Comparison of ENCODE assay signal across 8 mouse cellular contexts in genomic region chr13:110318746-110319145, GRCm38 (mm10). TPM values are rescaled to one million over a fixed set of nuclear protein-coding genes. Genes with fewer than 3 reads are reported as not detected.
A peak's percentile ranks its signal among the peaks of the same experiment; 100 is the strongest.
DNase-seq lines count a peak whose midpoint lies in the region; ATAC-seq and TF ChIP-seq lines count a peak whose summit lies in the region.
"Had no signal": no experiment of that assay in that cellular context is flagged by ENCODE, and none has a peak within 500 bp of the region (broad histone marks: within the 10 kb centered on the region; RNA-seq: fewer than 3 reads in every experiment).

No protein-coding gene starts in this region.

- H3K4me1 ChIP-seq in lung, embryonic 14.5 days (ENCODE audit: insufficient read depth), result no peaks in the 10 kb centered on the region
- H3K4me1 ChIP-seq: embryonic facial prominence, embryonic 13.5 days had no signal

- H3K4me3 ChIP-seq in lung, embryonic 14.5 days (ENCODE audit: low read depth, low read length), result no peak overlapping the region
- H3K4me3 ChIP-seq: embryonic facial prominence, embryonic 13.5 days had no signal

- H3K4me2 ChIP-seq in lung, embryonic 14.5 days, result no peak overlapping the region
- H3K4me2 ChIP-seq: embryonic facial prominence, embryonic 13.5 days had no signal

- no peak for ATAC-seq in lung, embryonic 14.5 days (ENCODE audit: insufficient read depth)

- peak; percentile 2 for DNase-seq in kidney, adult 9 months
- DNase-seq in kidney, adult 18-20 months, result no peak
- DNase-seq in adipocyte (ENCODE audit: low spot score), result peak; percentile 33
- DNase-seq in cerebellum, adult 9-11 months, result peak; percentile 14
- peak; percentile 53 for DNase-seq in lung, embryonic 14.5 days
- DNase-seq in ovary, postnatal 14 days (ENCODE audit: low spot score), result no peak
- no peak for DNase-seq in natural killer cell, adult 2 months (ENCODE audit: low spot score in 2 of 2)

- H3K9me3 ChIP-seq in lung, embryonic 14.5 days (ENCODE audit: low read depth, low read length), result no peaks in the 10 kb centered on the region
- H3K9me3 ChIP-seq: embryonic facial prominence, embryonic 13.5 days had no signal

- 30% methylated on average over 4 of the region's 4 CpGs for WGBS in lung, embryonic 14.5 days

- H3K36me3 ChIP-seq in lung, embryonic 14.5 days (ENCODE audit: insufficient read depth), result no peaks in the 10 kb centered on the region
- H3K36me3 ChIP-seq: embryonic facial prominence, embryonic 13.5 days had no signal

- peak; percentile 46 for TF ChIP-seq CTCF in lung, embryonic 14.5 days (IDR thresholded peaks at IDR 0.05; ENCODE audit: low read depth)

- H3K27me3 ChIP-seq in lung, embryonic 14.5 days (ENCODE audit: insufficient read depth, low read length), result no peaks in the 10 kb centered on the region
- H3K27me3 ChIP-seq: embryonic facial prominence, embryonic 13.5 days had no signal

- no peak overlapping the region for H3K27ac ChIP-seq in lung, embryonic 14.5 days (ENCODE audit: low read depth)
- H3K27ac ChIP-seq: embryonic facial prominence, embryonic 13.5 days had no signal

- H3K9ac ChIP-seq in lung, embryonic 14.5 days, result no peak overlapping the region
- H3K9ac ChIP-seq: embryonic facial prominence, embryonic 13.5 days had no signal

RNA-seq across cellular contexts. Expression of gene Rab3c, which starts 38.0 kb away (rescaled TPM):
- 1.7 TPM in 2 replicates for polyA plus RNA-seq in lung, embryonic 14.5 days (2014; fragmentation: Nextera tagmentation; extraction: Ambion mirVana)

RNA-seq across cellular contexts. Expression of gene Gapt, which starts 38.3 kb away (rescaled TPM):
- polyA plus RNA-seq in lung, embryonic 14.5 days (2014; fragmentation: Nextera tagmentation; extraction: Ambion mirVana), result 0.47 and 0.53 TPM in 2 replicates

Comparison
In these comparisons a context has a peak if more than half of its experiments do, and no peak if none do; other contexts are left out.
1. DNase-seq: peak in kidney, adult 9 months (single experiment), adipocyte (single experiment), cerebellum, adult 9-11 months (single experiment) and lung, embryonic 14.5 days (single experiment); none in kidney, adult 18-20 months (single experiment), ovary, postnatal 14 days (single experiment) and natural killer cell, adult 2 months (0 of 2).